In the genomic region with DNA sequence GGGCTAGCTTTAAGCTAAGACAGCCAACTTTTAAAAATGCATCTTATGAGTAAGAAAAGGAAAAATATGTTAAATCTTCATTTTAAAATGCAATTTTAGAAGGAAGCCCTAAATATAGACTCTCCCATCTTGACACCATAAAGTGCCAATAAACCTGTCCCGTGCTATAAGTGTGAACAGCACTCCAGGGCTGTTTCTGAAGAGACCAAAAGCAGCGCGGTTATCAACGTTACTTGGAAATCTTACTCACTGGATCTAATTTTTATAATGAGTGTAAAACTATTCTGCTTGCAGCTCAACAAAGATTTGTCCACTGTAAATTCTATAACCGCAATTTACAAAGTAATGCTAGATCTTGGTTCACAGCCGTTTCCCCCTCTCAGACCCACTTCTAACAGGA, we compare ENCODE assay signal across 18 mouse cellular contexts. TPM values are rescaled to one million over a fixed set of nuclear protein-coding genes. Genes with fewer than 3 reads are reported as not detected.
"Had no signal": no experiment of that assay in that cellular context is flagged by ENCODE, and none has a peak within 500 bp of the region (broad histone marks: within the 10 kb centered on the region; RNA-seq: fewer than 3 reads in every experiment).

No protein-coding gene starts in this region.

- H3K36me3 ChIP-seq: liver, embryonic 13.5 days; midbrain, embryonic 12.5 days; neural tube, embryonic 12.5 days; stomach, embryonic 15.5 days had no signal

- H3K27ac ChIP-seq: kidney, postnatal 0 days; liver, embryonic 13.5 days; midbrain, embryonic 12.5 days; neural tube, embryonic 12.5 days; stomach, embryonic 15.5 days had no signal

- H3K9me3 ChIP-seq: liver, embryonic 13.5 days; midbrain, embryonic 12.5 days; neural tube, embryonic 12.5 days; neural tube, embryonic 15.5 days; stomach, embryonic 15.5 days had no signal

- ATAC-seq: intestine, postnatal 0 days had no signal

- H3K4me1 ChIP-seq: liver, embryonic 13.5 days; stomach, embryonic 15.5 days had no signal

- H3K4me3 ChIP-seq: liver, embryonic 13.5 days; midbrain, embryonic 12.5 days; neural tube, embryonic 12.5 days; neural tube, embryonic 15.5 days; stomach, embryonic 15.5 days had no signal

- H3K27me3 ChIP-seq: midbrain, embryonic 12.5 days; neural tube, embryonic 12.5 days; neural tube, embryonic 15.5 days; stomach, embryonic 15.5 days had no signal

- H3K9ac ChIP-seq: liver, embryonic 13.5 days; midbrain, embryonic 12.5 days; neural tube, embryonic 12.5 days; neural tube, embryonic 15.5 days; stomach, embryonic 15.5 days had no signal

- H3K4me2 ChIP-seq: liver, embryonic 13.5 days; midbrain, embryonic 12.5 days; neural tube, embryonic 12.5 days; neural tube, embryonic 15.5 days; stomach, embryonic 15.5 days had no signal

- DNase-seq: liver, embryonic 13.5 days; lung, adult 2 months; spleen, adult 18-20 months; thymus, adult 18-20 months; thymus, postnatal 4 days had no signal

RNA-seq across cellular contexts. Expression of a gene that starts 57.6 kb away (rescaled TPM):
- total RNA-seq: left cerebral cortex, adult 18-20 months; liver, adult 2 months; megakaryocyte progenitor cell, adult 5-6 weeks; megakaryocyte-erythroid progenitor cell, adult 5-6 weeks had no signal
- polyA plus RNA-seq: kidney, adult 2 months; limb, embryonic 11.5 days; liver, adult 2 months; liver, embryonic 13.5 days; lung, adult 2 months; lung, embryonic 16.5 days had no signal
